Mouse (Mus musculus) granulocyte monocyte progenitor cell, adult 5-6 weeks (primary cell): ENCODE measurements around the gene Rlim. TPM values are rescaled to one million over a fixed set of nuclear protein-coding genes. Genes with fewer than 3 reads are reported as not detected.

ENCODE experiments used
- total RNA-seq, 2 experiments: library from RNA; stranded (forward) in 1 of 2; stranded (reverse) in 1 of 2; fragments of 200-712, 200-1000 nt in 1 of 2; fragments of >200 nt in 1 of 2; fragmentation: Nextera tagmentation in 1 of 2; gene quantifications; 2 replicates each; pipeline ENCODE4 v1.2.3; 2014 to 2017

The Rlim gene
- total RNA-seq, 2 experiments from 2014 or later = 43.0 to 100 TPM

Other genes with a start within 250 kb of the Rlim start
- not detected in 2 replicates for gene Slc16a2, start 159.3 kb downstream of the Rlim start, total RNA-seq (2014; fragmentation: Nextera tagmentation)
- not detected in 2 replicates for gene Slc16a2, start 159.3 kb downstream of the Rlim start, total RNA-seq (2017)
- gene Nexmif, start 219.9 kb upstream of the Rlim start, total RNA-seq (2014; fragmentation: Nextera tagmentation) = not detected in 2 replicates
- gene Nexmif, start 219.9 kb upstream of the Rlim start, total RNA-seq (2017) = not detected in 2 replicates